Mouse (Mus musculus): ENCODE measurements around the gene Fgfr1op.
"Not testable (repeated sequence)": the region's sequence is repeated elsewhere in the genome, so short reads cannot be mapped to it uniquely, and the experiment has no call there.

The Fgfr1op gene

DNA sequence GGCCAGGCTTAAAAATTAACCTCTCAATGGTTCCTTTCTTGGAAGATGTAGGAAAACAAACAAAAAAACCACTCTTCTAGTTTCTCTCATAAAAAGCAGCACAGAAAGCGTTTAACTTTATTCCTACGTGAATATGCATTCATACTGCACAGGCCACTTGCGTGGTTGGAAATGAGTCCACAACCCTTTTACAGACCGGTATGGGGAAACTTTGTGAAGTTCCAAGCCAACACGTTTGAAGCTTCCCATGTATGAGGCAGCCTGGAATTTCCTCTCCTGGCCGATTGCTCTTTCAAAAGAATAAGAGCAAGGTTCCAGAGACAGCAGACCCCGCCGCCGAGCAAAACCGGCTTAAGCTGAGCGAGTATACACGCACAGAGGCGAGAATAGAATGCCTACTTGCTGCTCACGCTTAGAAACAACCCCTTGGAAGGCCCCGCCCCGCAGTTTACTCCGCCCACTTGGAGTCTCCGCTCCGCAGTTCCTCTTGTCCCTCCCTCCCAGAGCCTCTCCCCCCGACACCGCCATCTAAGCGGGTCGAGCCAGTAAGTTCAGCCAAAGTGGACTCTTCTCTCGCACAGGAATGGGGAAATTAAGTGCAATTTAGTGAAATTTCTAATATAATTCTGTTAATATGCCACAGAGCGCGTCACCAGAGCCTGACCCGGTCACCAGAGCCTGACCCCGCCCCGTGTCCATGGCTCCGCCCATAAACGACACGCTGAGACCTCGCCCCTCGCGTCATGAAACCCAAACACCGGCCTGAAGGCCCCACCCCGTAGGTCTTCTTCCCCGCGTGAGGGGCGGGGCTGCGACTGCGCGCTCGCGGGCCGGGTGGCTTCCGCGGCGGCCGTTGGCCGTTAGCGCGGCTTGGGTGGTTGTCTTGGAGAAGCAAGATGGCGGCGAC lies at the start of gene Fgfr1op:
Gene Fgfr1op (plus strand): TSS at position 801 of the 907 bp plus-strand sequence.
- not testable (repeated sequence) for DNase-seq (ENCODE audit: low read depth, low spot score)

DNA sequence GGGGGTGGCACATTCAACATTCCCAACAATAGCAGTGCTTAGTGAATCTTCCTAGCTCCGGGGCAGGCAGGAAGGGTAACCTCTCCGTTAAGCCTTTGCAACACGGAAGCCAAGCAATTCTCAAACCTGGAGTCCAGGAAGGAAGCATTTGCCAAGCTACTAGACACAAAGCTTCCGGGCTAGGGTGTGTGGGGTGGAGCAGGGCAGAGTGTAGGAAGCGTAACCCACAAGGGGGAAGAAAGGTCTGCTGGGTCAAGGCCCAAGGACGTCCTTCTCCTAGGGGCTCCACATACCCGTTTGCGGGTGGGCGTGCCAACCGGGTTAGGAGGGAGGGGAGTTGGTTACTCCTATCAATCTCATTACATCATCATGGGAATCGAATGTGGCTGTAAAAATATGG lies 48.9 kb upstream of the Fgfr1op start:
- DNase-seq (ENCODE audit: low read depth, low spot score), result not testable (repeated sequence)

DNA sequence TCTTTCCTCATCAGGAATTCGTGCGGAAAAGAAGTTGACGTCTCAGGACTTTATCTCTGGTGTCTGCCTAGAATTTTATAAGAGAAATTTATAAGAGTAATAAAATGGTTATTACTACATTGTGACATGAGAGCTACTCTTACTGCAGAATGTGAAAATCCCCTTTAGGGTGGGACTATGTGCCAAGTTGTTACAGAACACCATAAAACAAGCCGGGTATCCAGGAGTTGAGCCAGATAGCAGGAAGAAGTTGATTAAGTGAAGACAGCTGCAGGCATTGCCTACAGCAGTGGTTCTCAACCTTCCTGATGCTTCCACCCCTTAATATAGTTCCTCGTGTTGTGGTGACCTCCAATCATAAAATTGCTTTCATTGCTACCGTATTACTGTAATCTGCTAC lies 48.4 kb upstream of the Fgfr1op start:
- DNase-seq (ENCODE audit: low read depth, low spot score), result not testable (repeated sequence)

DNA sequence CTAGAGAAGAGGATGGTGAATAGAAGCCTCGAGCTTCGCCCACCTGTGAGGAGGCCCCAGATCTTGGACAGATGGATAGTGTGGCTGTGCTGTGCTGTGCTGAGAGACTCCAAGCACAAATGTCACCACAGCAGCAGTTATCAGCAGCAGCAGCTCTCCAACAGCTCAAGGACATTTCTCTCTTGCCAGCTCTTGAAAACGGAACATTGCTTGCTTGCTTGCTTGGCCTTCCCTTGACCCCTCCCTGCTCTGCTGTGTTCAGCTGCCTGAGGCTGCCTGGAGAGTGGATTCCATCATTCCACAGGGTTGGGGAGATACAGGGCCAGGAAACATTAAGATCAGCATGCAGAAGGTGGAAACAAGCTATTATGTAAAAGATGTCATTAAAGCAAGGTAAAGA lies 42.3 kb upstream of the Fgfr1op start:
- DNase-seq (ENCODE audit: low read depth, low spot score), result not testable (repeated sequence)

DNA sequence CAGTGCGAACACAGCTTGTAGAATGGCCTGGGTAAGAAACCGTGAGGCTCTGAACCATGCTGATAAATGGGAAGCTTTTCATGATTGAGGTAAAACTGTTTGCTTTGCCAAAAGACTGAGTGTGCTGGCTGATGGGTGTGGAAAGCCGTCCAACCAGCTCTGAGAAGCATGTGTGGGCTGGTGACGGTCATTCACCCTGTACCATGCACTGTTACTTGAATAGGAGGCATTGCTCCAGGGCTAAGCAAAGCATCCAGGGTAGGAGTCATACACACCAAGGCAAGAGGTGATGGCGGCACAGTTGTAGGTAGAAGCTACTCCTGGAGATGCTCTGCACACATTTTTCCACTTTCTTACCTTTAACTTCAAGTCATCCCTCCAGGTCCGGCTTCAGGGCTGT lies 40.7 kb upstream of the Fgfr1op start:
- DNase-seq (ENCODE audit: low read depth, low spot score), result not testable (repeated sequence)

DNA sequence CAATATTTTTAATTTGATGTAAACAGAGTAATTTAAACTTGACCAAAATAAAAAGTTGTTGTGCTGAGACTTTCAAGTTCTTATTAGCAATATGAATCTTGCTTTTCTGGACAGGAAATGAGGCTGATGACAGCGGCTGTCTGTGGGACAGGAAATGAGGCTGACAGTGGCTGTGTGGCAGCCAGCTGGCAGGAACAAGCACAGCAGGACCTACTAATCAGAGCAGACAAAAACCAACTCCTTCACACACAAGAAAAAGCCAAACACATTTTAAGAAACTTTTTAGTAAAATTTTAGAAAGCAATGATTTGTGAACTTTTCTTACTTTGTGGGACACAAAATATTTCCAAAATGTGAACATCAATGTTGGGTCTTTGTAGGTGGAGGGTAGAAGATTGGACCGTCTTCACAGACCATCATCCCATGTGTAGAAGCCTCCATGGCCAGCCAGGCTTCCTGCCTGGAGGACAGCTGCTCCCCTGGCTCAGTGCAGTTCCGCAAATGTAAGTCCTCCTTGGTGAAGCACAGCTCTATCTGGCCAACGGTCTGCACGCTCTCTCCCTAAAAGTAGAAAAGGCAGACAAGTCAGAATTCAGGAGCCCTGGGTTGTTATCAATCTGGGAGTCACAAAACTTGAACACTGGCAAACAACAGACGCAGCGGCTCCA lies 36.8 kb upstream of the Fgfr1op start:
- not testable (repeated sequence) for DNase-seq (ENCODE audit: low read depth, low spot score)

DNA sequence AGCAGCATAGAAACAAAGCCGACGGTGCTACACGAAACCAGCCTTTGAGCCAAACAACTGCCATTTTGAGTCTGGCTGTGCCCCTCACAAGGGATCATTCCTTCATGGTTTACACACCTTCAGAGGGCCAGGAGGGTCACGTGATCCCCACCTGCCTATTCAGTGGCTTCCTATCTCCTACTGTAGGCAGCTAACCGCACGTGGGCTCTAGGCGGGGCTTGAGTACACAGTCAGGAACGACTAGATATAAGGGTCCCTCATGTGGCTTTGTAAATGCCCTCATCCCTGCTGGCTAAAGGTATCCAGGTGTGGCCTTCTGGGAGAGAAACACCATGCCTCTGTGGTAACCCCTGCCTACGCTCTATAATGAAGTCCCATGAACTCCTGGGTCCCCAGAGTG lies 35.7 kb upstream of the Fgfr1op start:
- DNase-seq (ENCODE audit: low read depth, low spot score), result not testable (repeated sequence)

DNA sequence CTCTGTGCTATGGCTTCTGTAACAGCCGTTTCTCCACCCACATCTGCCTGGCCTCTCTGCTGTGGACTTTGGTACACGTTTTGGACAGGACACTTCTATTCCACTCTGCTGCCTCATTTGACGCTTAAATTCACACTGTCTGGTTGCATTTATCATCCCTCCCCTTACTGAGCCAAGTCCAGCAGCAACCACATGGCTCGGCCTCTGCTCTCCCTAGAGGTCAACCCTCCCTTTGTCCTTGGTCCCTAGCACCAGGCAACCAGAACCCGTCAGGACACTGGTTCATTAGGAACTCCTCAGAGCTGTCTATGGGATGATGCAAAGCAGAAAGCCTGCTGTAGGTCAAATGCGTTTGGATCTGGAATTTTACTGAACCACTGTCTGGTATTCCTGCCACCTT lies 34.5 kb upstream of the Fgfr1op start:
- DNase-seq (ENCODE audit: low read depth, low spot score), result not testable (repeated sequence)

DNA sequence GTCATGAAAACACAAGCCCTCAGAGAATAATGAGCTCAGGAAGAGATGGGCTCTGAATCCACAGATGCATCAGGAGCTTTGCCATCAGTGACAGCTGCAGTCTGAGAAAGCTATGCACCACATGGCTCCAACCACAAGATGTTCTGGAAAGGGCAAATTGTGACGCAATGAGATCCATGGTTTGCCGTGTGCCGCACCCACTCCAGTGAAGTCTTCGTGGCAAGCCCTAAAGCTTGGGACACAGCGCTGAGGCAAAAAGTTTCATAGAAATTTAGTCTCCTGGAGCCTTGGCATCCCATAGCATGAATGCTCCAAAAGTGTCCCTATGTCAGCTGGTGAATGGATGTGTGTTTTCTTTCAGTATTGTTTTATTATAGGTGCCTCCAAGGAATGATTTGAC lies 27.2 kb upstream of the Fgfr1op start:
- DNase-seq (ENCODE audit: low read depth, low spot score), result not testable (repeated sequence)

DNA sequence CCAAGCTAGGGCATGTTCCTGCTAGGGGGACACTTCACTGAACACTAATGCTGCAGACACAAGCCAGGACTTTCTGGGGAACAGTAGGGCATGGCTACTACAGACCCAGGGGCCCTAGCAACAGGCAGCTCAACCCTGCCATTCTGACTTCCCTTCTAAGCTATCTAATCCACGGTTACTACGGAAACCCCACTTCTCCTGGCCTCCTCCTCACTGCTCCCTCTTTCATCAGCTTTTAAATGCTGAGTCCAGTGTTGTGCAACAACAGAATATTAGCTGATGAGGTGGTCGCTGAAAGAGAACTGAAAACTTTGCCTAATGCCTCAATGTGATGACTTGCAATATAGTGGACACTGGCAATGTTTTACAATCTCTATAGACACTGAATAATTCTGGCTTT lies 25.1 kb upstream of the Fgfr1op start:
- DNase-seq (ENCODE audit: low read depth, low spot score), result not testable (repeated sequence)

DNA sequence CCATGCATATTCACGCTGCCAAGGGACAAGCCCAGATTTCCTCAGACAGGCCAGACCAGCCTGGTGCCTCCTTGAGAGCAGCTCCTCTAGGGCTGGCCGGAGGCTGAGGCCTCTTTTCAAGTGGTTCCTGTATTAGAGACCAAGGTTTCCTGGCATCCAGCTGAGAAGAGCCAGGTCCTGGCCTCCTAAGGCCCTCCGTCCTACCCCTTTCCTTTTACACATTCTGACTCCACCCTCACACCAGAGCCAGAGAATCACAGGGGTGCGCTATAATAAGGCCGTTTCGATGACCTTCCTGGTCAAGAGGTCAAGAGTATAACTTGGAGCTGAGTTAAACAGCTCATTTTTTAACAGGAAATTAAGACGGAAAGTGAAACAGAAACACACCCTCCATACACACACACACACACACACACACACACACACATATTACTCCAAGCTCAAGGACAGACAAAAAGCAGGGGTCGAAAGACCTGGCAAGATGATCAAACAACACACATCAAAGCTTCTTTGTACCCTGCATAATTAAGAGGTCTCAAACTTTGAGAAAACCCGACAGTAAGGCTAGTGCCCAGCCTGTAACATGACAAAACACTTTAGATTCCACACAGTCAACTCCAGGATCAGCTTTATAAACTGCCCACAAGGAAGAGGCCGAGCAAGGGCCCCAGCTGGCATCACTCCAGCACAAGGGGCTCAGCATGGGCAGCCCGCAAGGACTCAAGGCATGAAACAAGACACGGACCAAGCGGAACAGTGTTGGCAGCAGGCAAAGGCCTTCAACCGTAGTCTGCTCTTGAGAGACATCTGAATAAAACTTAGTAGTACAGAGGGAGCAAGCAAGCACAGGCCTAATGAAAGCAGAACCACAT lies 21.3 kb upstream of the Fgfr1op start:
- DNase-seq (ENCODE audit: low read depth, low spot score), result not testable (repeated sequence)

DNA sequence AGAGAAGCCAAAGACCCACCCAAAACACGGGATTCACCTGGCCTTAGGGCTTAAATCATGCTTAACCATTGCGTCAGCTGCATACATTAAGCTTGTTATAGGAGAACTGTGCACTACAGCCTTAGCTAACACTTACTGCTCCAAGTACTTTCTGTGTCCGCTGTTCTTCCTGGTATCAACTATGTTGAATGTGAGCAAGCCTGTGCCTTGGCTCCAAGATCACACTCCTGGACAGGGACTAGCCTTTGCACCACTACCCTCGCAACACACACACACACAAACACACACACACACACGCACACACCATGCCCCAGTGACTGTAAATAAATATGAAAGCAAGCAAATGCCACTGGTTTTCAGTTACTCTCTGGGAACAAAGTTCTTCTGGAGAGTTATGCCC lies 18.4 kb upstream of the Fgfr1op start:
- not testable (repeated sequence) for DNase-seq (ENCODE audit: low read depth, low spot score)

DNA sequence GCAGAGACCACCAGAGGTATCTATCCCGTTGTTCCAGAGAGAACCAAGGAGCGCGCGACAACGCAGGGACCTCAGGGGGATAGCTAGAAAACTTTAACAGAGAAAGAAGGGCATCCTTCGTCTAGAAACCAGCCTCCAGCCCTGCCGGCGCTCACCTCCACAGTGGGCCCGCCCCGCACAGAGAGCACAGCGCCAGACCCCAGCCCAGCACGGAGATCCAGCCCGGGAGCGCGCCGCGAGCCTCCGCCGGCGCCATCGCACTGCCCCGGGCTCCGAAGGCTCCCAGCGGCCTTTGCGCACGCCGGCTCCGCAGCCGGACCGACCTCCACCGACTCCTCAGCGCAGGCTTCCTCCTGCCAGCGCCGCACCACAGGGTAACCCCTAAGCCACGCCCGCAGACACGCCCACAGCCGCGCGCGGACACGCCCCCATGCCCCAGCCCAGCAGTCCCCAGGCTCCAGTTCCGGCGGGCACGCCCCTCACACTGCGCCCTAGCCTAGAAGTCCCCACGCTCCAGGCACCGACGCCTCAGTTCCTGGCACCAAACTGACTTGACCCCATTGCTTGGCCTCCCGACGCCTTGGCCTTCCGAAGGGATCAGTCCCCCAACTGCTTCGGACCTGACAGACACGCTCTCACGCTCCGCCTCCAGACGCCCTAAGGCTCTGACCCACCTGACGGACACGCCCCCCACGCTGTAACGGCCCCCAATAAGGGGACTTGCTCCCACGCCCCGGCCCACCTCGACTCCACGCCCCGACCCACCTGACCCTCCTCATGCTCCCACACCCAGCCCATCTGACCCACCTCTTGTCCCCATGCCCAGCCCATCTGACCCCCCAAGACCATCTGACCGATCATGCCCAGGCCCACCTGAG lies 17.6 kb upstream of the Fgfr1op start, which contains the start of the genes Gm49673 and Rnaset2a:
Gene Gm49673 (minus strand): TSS at position 350 of the 878 bp plus-strand sequence.
Gene Rnaset2a (minus strand): TSS at position 659 of the 878 bp plus-strand sequence.
- not testable (repeated sequence) for DNase-seq (ENCODE audit: low read depth, low spot score)

DNA sequence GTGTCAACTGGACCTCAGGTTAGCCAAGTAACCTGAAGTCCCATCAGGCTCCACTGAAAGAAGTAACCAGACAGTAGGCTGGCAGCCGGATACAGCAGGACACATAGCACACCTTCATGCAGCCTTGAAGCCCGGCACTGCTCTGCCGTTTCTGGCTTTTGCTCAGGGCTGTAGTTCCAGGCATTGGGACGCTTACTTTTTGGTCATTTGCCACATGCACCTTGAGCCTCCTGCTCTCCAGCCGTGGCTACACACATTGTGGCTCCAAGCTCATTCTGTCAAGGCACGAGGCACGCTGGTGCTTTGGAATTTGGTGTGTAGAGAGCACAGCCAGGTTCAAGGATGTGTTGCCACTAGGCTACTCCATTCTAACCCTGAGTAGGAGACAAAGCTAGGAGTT lies 10.3 kb upstream of the Fgfr1op start:
- not testable (repeated sequence) for DNase-seq (ENCODE audit: low read depth, low spot score)

DNA sequence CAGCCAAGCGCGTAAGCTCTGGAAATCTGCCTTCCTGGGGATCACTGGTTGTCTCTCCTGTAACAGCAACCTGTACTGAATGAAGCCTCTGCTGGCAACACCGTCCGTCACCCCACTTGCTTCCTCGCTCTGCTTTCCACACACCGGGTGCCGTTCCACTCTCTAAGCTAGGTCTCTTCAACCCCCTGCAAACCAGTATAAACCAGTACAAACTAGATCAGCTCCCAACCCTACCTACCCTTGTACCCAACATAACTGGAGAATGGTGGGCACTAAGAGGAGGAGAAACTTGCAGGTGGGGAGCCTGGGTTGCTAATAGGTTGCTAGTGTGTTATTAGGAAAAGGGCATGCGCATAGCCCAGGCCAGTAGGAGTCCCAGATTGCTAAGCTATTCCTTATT lies 9.3 kb upstream of the Fgfr1op start:
- DNase-seq (ENCODE audit: low read depth, low spot score), result not testable (repeated sequence)

DNA sequence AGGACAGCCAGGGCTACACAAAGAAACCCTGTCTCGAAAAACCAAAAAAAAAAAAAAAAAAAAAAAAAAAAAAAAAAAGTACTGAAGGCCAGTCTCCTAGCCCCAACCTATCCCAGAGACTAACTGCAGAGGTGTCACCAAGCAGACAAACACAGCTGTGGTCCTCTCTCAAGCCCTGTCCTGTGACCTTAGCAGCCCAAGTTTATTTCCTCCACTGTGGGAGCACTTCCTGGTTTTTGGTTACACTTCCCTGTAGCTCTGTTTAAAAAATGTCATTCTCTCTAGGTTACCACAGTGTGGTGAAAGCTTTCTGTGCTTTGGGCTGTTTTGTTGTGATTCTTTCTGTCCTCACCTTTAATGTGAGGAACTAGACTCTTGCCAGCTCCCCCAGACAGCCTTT lies 6.7 kb upstream of the Fgfr1op start:
- DNase-seq (ENCODE audit: low read depth, low spot score), result not testable (repeated sequence)

DNA sequence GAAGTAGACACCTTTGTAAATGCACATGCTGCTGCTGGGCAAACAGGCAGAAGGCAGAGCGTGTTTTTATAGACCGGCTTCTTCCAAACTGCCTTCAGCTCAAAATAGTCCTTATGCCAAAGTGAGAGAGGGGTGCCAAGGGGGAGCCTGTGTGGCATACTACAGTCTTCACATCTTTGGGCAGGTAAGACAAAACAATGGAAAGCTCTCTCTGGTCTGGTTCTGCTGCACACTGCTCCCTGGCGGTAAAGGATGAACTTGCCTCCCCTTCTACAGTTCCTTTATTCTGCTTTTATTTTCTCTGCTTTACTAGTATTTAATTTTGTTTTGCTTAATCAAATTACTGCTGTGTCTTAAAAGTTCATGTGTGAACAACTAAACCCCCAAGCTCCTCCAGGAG lies 4.3 kb upstream of the Fgfr1op start:
- DNase-seq (ENCODE audit: low read depth, low spot score), result not testable (repeated sequence)

DNA sequence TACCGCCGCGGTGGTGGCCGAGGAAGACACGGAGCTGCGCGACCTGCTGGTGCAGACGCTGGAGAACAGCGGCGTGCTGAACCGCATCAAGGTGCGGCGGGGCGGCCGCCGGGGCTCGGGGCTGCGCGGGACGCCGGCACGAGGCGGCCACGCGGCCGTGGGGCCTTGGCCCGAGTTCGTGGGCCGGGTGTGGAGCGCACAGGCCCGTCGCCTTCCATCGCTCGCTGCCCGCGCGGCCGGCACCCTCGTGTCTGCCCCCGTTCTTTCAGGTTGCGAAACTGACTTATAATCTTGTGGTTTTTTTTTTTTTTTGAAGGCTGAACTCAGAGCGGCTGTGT lies 276 bp downstream of the Fgfr1op start:
- DNase-seq (ENCODE audit: low read depth, low spot score), result not testable (repeated sequence)

DNA sequence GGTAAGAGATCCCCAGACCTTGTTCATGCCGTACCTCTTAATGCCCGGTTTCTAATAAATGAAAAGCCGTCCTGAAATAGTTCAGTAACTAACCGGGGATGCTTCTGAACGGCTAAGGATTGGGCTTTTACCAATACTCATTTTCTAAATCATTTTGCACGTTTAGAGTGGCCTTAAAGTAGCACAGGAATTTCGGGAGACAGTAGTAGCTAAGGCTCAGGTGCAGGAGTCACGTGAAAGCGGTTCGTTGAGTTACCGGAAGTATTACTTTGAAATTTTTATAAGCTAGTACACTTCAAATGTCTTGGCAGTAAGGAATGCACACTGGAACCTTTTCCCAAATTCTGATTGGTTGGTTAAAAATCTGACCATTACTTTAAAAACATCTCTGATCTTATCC lies 676 bp downstream of the Fgfr1op start:
- not testable (repeated sequence) for DNase-seq (ENCODE audit: low read depth, low spot score)

DNA sequence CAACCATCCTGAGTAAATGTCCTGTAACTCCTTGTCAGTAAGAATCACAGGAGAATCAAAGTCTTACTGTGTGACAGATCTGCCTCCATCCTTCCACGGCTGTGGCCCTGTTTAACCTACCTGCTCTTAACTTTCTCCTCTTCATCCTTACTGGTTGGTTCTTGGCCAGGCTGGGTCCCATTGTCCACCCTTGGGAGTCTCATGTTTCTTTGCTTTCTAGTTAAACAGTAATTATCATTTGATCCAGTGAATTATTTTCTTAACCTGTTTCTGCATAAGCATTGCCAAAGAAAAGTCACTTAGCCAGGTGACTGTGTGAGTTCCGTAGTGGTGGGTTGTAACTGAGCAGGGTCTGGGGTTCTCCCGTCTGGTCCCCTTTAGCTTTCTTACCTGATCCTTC lies 1.2 kb downstream of the Fgfr1op start:
- not testable (repeated sequence) for DNase-seq (ENCODE audit: low read depth, low spot score)

DNA sequence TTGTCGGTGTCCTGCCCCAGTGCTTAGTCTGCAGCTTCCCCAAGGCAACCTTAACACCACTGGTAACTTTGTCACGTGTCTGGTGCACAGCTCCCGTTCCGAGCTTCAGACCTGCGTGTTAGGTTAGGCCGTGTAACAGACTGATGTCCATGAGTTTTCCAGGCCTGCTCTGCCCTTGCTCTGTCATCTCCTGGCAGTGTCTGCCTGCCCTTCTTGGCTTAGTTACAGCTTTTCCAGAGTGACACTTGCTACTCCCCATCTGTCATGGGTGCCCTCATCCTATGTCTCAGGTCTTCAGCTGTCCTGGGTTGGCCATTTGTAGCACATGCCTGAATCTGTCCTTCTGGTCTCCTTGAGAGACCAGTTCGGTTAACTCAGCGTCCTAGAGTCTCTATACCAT lies 2.1 kb downstream of the Fgfr1op start:
- not testable (repeated sequence) for DNase-seq (ENCODE audit: low read depth, low spot score)

Data from retina, adult 2 months (tissue).